Mouse (Mus musculus) heart, adult 2 months (tissue): ENCODE results near the gene Foxn1. TPM values are rescaled to one million over a fixed set of nuclear protein-coding genes. Genes with fewer than 3 reads are reported as not detected.

Source experiments
- DNase-seq, 2 experiments: peaks; one replicate each; pipeline ENCODE4 v3.0.0; 2021
- H3K27ac ChIP-seq: fragments of 200-600 bp; 2 replicates; pipeline ENCODE4 v1.8.1; 2022
- H3K27me3 ChIP-seq: fragments of 200-500 bp; 2 replicates; pipeline ENCODE4 v1.6.1; 2012; ENCODE audit warnings: mild to moderate bottlenecking, low read length, inconsistent platforms, mixed read lengths; ENCODE audit not compliant: control insufficient read depth, insufficient read depth
- H3K36me3 ChIP-seq: fragments of 200-500 bp; 2 replicates; pipeline ENCODE4 v1.6.1; 2012; ENCODE audit warnings: low read length, inconsistent platforms; ENCODE audit not compliant: control insufficient read depth, insufficient read depth
- H3K4me1 ChIP-seq: fragments of 200-500 bp; 2 replicates; pipeline ENCODE4 v1.6.1; 2011; ENCODE audit warnings: low read length; ENCODE audit not compliant: control insufficient read depth, insufficient read depth
- H3K4me3 ChIP-seq: fragments of 200-600 bp; 2 replicates; pipeline ENCODE4 v1.8.1; 2022
- H3K79me2 ChIP-seq: fragments of 200-500 bp; replicated peaks from 2 replicates; pipeline ENCODE4 v1.6.1; 2012; ENCODE audit warnings: mild to moderate bottlenecking, inconsistent platforms, low read length, moderate library complexity, mixed read lengths; ENCODE audit not compliant: control insufficient read depth, insufficient read depth
- H3K9ac ChIP-seq: fragments of 200-500 bp; 2 replicates; pipeline ENCODE4 v1.6.1; 2012; ENCODE audit warnings: low read depth, mild to moderate bottlenecking, control low read depth, inconsistent platforms, low read length, mixed read lengths
- CTCF ChIP-seq: fragments of 200-600 bp; IDR thresholded peaks from 2 replicates; pipeline ENCODE4 v1.8.1; 2022; ENCODE audit warnings: antibody characterized with exemption, mild to moderate bottlenecking, moderate library complexity
- EP300 ChIP-seq: fragments of 200-500 bp; IDR thresholded peaks from 2 replicates; pipeline ENCODE4 v1.6.1; 2011; ENCODE audit warnings: low read depth, low read length, control low read depth; ENCODE audit not compliant: insufficient read depth
- POLR2A ChIP-seq: fragments of 200-500 bp; IDR thresholded peaks from 2 replicates; pipeline ENCODE4 v1.6.1; 2011; ENCODE audit warnings: mild to moderate bottlenecking, low read depth, low read length, control low read depth; ENCODE audit not compliant: insufficient read depth
- WGBS: fragments of 180-500 bp; shearing (Covaris S2); methylation state at CpG from one replicate; pipeline ENCODE4 v1.1.7; 2018; 5-methylcytosine and 5-hydroxymethylcytosine counted together
- intact Hi-C: fragments of 180-260 bp; cut with DNase I; formaldehyde crosslinking; loops from one replicate; pipeline ENCODE4 v1.15.1; 2025
- polyA plus RNA-seq: library from polyadenylated mRNA; depleted of rRNA; stranded (reverse); fragments of >200 nt; gene quantifications from 2 replicates; pipeline ENCODE4 v1.2.3, GENCODE M21; 2012
- total RNA-seq, 2 experiments: library from RNA; stranded (reverse); gene quantifications; 2 replicates each; pipeline ENCODE4 v1.2.3; 2021

Foxn1 gene
- total and polyA plus RNA-seq, 3 experiments: not detected

- Histone ChIP-seq H3K27me3 (no peaks in the 10 kb centered on the region), H3K27ac (no peak overlapping the region), H3K4me3 (no peak overlapping the region), H3K4me1 (peaks cover 5% of the 10 kb centered on the region), H3K9ac (no peak overlapping the region), H3K79me2 (no peaks in the 10 kb centered on the region), H3K36me3 (no peaks in the 10 kb centered on the region)
- no peak for DNase-seq
- intact Hi-C loops: loop anchor here (5.0 kb wide), 1 partner anchor 63 kb away; the partner anchor contains the start of gene 2610507B11Rik
- no peak for TF ChIP-seq CTCF
- TF ChIP-seq EP300: no peak
- no peak for TF ChIP-seq POLR2A
- WGBS: 94% methylated on average over 12 of the region's 12 CpGs
Measured at GRCm38 (mm10) chr11:78324965-78325364, 61.4 kb downstream of the Foxn1 start.

- Histone ChIP-seq H3K27ac (no peak overlapping the region), H3K79me2 (no peaks in the 10 kb centered on the region), H3K36me3 (no peaks in the 10 kb centered on the region), H3K9ac (no peak overlapping the region), H3K27me3 (no peaks in the 10 kb centered on the region), H3K4me1 (peaks cover 5% of the 10 kb centered on the region), H3K4me3 (no peak overlapping the region)
- DNase-seq: no peak
- no peak for TF ChIP-seq POLR2A
- TF ChIP-seq EP300: no peak
- TF ChIP-seq CTCF: no peak
- intact Hi-C loops: no loop called here
- 84% methylated on average over 15 of the region's 15 CpGs for WGBS
Measured at GRCm38 (mm10) chr11:78324000-78324785, 62.2 kb downstream of the Foxn1 start.

GRCm38 (mm10) chr11:78322860-78323259 lies 63.5 kb downstream of the Foxn1 start, which contains the start of gene Aldoc:
Gene Aldoc (plus strand): TSS chr11:78322968.
- no peaks in the 10 kb centered on the region for H3K27me3 ChIP-seq
- H3K4me3 ChIP-seq: no peak within 1 kb of the TSS
- TF ChIP-seq CTCF (no peak), EP300 (0 out of 2 replicates have a peak, but pooled peaks have one; percentile 25)
- intact Hi-C loops: no loop called here
- no peak within 1 kb of the TSS for H3K27ac ChIP-seq
- DNase-seq: peak; percentile 55 to 79
- 0 out of 2 replicates have a peak, but pooled peaks cover 3% of the 10 kb centered on the region for H3K4me1 ChIP-seq
- no peaks in the 10 kb centered on the region for H3K79me2 ChIP-seq
- H3K9ac ChIP-seq: no peak within 1 kb of the TSS
- no peaks in the 10 kb centered on the region for H3K36me3 ChIP-seq
- WGBS: 19% methylated on average over 15 of the region's 15 CpGs

GRCm38 (mm10) chr11:78322076-78322831 lies 64.1 kb downstream of the Foxn1 start:
- DNase-seq: no peak
- Histone ChIP-seq H3K79me2 (no peaks in the 10 kb centered on the region), H3K9ac (no peak overlapping the region), H3K27ac (no peak overlapping the region), H3K27me3 (no peaks in the 10 kb centered on the region), H3K4me1 (0 out of 2 replicates have a peak, but pooled peaks cover 3% of the 10 kb centered on the region), H3K36me3 (no peaks in the 10 kb centered on the region), H3K4me3 (no peak overlapping the region)
- WGBS: 47% methylated on average over 2 of the region's 2 CpGs
- TF ChIP-seq EP300 (no peak), CTCF (no peak), POLR2A (no peak)
- intact Hi-C loops: no loop called here

GRCm38 (mm10) chr11:78318411-78318810 lies 67.9 kb downstream of the Foxn1 start:
- H3K79me2 ChIP-seq: no peaks in the 10 kb centered on the region
- no peaks in the 10 kb centered on the region for H3K36me3 ChIP-seq
- H3K9ac ChIP-seq: no peak overlapping the region
- no peaks in the 10 kb centered on the region for H3K27me3 ChIP-seq
- H3K4me3 ChIP-seq: no peak overlapping the region
- DNase-seq: no peak
- TF ChIP-seq EP300 (no peak), CTCF (no peak), POLR2A (no peak)
- H3K27ac ChIP-seq: no peak overlapping the region
- intact Hi-C loops: no loop called here
- 94% methylated on average over 2 of the region's 2 CpGs for WGBS
- H3K4me1 ChIP-seq: 0 out of 2 replicates have a peak, but pooled peaks cover 3% of the 10 kb centered on the region
